Mouse (Mus musculus) heart, embryonic 12.5 days (tissue): ENCODE results near the gene Ptpn7. TPM values are rescaled to one million over a fixed set of nuclear protein-coding genes. Genes with fewer than 3 reads are reported as not detected.
A peak's percentile ranks its signal among the peaks of the same experiment; 100 is the strongest.

ENCODE experiments used
- ATAC-seq: fragments of 200-750 bp; cut with Nextera tagmentation; 2 replicates; pipeline ENCODE4 v1.8.0; 2017; ENCODE audit warnings: moderate TSS enrichment, moderate library complexity; ENCODE audit not compliant: insufficient number of reproducible peaks, low FRiP score
- H3K27ac ChIP-seq: fragments of 300-500 bp; sonication (generic); 2 replicates; pipeline ENCODE4 v1.5.1; 2016; ENCODE audit warnings: mild to moderate bottlenecking, moderate library complexity; ENCODE audit not compliant: poor library complexity, severe bottlenecking
- H3K27me3 ChIP-seq: fragments of 300-500 bp; sonication (generic); replicated peaks from 2 replicates; pipeline ENCODE4 v1.6.1; 2016; ENCODE audit warnings: mild to moderate bottlenecking, moderate library complexity
- H3K36me3 ChIP-seq: fragments of 300-500 bp; sonication (generic); 2 replicates; pipeline ENCODE4 v1.6.1; 2016; ENCODE audit warnings: mild to moderate bottlenecking, moderate library complexity
- H3K4me1 ChIP-seq: fragments of 300-500 bp; sonication (generic); replicated peaks from 2 replicates; pipeline ENCODE4 v1.6.1; 2016; ENCODE audit warnings: mild to moderate bottlenecking
- H3K4me2 ChIP-seq: fragments of 300-500 bp; sonication (generic); 2 replicates; pipeline ENCODE4 v1.6.1; 2016; ENCODE audit warnings: mild to moderate bottlenecking, moderate library complexity
- H3K4me3 ChIP-seq: fragments of 300-500 bp; sonication (generic); 2 replicates; pipeline ENCODE4 v1.5.1; 2016; ENCODE audit warnings: mild to moderate bottlenecking
- H3K9ac ChIP-seq: fragments of 300-500 bp; sonication (generic); 2 replicates; pipeline ENCODE4 v1.6.1; 2016; ENCODE audit warnings: mild to moderate bottlenecking, moderate library complexity
- H3K9me3 ChIP-seq: fragments of 300-500 bp; sonication (generic); replicated peaks from 2 replicates; pipeline ENCODE4 v1.6.1; 2016; ENCODE audit warnings: mild to moderate bottlenecking, moderate library complexity
- WGBS: fragments of 180-500 bp; shearing (Covaris S2); methylation state at CpG from one replicate; pipeline ENCODE4 v1.1.7; 2016; 5-methylcytosine and 5-hydroxymethylcytosine counted together
- polyA plus RNA-seq: library from polyadenylated mRNA; unstranded; fragments of >200 nt; fragmentation: Nextera tagmentation; extraction: Ambion mirVana; gene quantifications from 2 replicates; pipeline ENCODE4 v1.2.1, GENCODE M21; 2016

Ptpn7 gene
- polyA plus RNA-seq, 1 experiment from 2014 or later, result 1.4 TPM

DNA sequence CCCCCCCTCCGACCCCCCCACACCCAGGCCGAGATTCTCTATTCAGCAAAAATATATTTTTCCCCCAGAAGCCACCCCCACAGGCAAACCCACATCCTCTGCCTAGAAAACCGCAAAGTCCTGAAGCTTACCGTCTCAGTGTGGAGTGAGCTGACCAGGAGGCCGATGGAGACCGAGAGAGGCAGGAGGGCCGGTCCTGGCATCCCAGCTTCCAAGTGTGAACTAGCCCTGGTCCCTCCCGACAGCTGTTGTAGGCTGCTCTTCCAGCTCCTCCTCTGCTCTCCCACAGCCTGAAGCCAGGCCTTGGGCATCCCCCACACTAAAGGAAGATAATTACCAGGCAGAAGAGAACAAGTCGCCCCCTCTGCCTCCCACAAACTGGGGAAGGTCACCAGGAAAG lies 3.5 kb upstream of the Ptpn7 start:
- H3K9ac ChIP-seq, result no peak overlapping the region
- H3K4me1 ChIP-seq, result peaks cover 27% of the 10 kb centered on the region
- no peak overlapping the region for H3K4me2 ChIP-seq
- no peaks in the 10 kb centered on the region for H3K36me3 ChIP-seq
- no peak overlapping the region for H3K4me3 ChIP-seq
- H3K27ac ChIP-seq, result no peak overlapping the region
- H3K9me3 ChIP-seq, result no peaks in the 10 kb centered on the region
- 23% methylated on average over 9 of the region's 9 CpGs for WGBS
- peaks cover 72% of the 10 kb centered on the region for H3K27me3 ChIP-seq
- ATAC-seq, result no peak

DNA sequence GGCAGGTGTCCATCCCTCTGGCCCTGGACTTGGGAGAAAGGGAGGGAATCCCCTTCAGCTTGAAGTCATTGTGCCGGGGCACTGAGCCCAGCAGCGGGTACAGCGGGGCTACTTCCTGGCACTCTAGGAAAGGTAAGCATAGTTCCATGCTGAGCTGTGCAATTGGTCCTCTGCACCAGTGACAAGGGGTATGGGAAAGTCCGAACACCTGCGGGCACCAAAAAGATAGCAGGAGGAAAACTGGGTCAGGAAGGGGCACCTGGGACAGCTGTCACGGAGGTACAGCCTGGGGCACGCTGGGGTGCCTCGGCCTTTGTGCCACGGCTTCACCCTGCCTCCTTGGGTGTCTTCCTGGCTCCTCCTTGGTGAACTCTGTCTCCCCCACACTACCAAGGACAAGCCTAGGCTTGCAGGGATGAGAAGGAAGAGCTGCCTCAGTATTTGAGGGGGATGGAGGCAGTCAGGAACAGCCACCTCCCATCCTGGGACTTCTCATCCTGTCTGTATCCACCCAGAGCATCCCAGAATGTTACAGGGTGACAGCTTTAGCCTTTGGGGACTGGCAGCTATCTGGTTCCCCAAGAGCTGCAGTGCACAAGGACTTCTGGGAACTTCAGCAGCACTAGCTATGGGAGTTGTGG lies 2.8 kb upstream of the Ptpn7 start:
- no peaks in the 10 kb centered on the region for H3K9me3 ChIP-seq
- no peak for ATAC-seq
- peaks cover 73% of the 10 kb centered on the region for H3K27me3 ChIP-seq
- 65% methylated on average over 9 of the region's 9 CpGs for WGBS
- no peak overlapping the region for H3K4me2 ChIP-seq
- H3K4me1 ChIP-seq, result peaks cover 27% of the 10 kb centered on the region
- H3K9ac ChIP-seq, result no peak overlapping the region
- H3K27ac ChIP-seq, result no peak overlapping the region
- no peak overlapping the region for H3K4me3 ChIP-seq
- H3K36me3 ChIP-seq, result no peaks in the 10 kb centered on the region

DNA sequence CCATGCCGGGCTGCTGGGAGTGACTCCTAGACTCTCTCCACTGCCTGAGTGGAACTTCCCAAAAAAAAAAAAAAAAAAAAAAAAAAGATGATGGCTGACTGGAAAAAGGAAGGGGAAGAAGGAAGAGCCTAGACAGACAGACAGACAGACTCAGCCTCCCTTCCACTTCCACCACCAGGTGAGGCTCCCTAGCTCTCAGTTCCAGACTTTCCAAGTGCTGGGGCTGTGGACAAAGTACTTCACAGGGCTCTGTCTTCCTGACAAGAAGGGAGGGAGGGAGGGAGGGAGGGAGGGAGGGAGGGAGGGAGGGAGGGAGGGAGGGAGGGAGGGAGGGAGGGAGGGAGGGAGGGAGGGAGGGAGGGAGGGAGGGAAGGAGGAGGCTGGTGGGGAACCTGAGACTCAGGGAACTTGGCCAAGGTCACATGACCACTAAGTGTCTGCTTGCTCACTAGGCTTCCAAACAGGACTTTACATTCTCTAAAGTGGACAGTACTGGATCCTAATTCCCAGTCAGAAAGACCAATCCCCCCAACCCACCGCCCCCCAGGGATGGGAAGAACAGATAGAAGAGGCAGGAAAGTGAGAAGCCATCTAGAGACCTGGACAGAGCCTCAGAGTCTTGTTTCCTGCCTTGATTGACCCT lies 2.0 kb upstream of the Ptpn7 start:
- WGBS, result 74% methylated on average over 2 of the region's 2 CpGs
- Histone ChIP-seq H3K4me1 (peaks cover 27% of the 10 kb centered on the region), H3K27me3 (peaks cover 69% of the 10 kb centered on the region), H3K36me3 (no peaks in the 10 kb centered on the region), H3K4me3 (no peak overlapping the region), H3K4me2 (no peak overlapping the region), H3K9me3 (no peaks in the 10 kb centered on the region), H3K27ac (no peak overlapping the region), H3K9ac (no peak overlapping the region)
- no peak for ATAC-seq

DNA sequence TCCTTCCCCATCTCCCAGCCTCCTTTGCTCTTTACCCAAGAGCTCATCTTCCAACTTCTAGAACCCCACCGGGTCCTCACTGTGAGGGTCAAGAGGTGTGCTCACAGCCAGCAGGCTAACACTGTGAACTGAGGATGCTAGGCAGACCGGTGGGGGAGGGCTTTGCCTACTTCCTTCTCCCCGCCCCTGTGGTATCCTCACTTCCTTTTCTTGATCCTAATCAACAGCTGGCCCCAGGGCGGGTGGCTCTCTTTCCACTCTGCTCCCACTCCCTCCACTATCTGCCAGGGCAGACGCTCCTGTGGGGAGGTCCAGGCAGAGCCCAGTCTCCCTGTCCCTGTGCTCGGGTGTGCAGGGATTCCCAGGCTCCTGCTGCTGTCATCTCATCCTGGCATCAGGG lies 1.5 kb upstream of the Ptpn7 start:
- Histone ChIP-seq H3K4me1 (peaks cover 24% of the 10 kb centered on the region), H3K27ac (no peak overlapping the region), H3K36me3 (no peaks in the 10 kb centered on the region), H3K4me2 (no peak overlapping the region), H3K9me3 (no peaks in the 10 kb centered on the region), H3K4me3 (no peak overlapping the region), H3K9ac (no peak overlapping the region), H3K27me3 (peaks cover 63% of the 10 kb centered on the region)
- ATAC-seq, result 0 out of 2 replicates have a peak, but pooled peaks have one; percentile 5
- WGBS, result 20% methylated on average over 6 of the region's 6 CpGs

DNA sequence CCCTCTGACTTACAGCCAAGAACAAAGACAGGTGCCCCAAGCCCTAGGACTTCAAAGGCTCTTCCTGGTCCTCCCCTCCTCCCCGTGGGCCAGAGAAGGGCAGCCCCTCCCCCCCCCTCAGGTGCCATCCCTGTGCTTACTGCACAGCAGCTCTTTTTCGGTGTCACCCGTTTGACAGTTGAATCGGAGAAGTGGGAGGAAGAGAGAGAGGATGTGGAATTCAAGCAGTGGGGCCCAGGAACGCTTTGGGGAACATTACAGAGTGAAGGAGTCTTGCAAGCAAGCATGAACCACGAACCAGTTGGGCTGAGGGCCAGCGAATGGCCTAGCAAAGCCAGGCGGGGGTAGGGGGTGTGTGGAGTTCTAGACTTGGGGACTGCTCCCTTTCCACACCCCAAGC lies 940 bp upstream of the Ptpn7 start:
- ATAC-seq, result no peak
- Histone ChIP-seq H3K4me1 (peaks cover 24% of the 10 kb centered on the region), H3K9ac (no peak overlapping the region), H3K4me2 (no peak overlapping the region), H3K4me3 (no peak overlapping the region), H3K36me3 (no peaks in the 10 kb centered on the region), H3K27ac (no peak overlapping the region), H3K9me3 (no peaks in the 10 kb centered on the region), H3K27me3 (peaks cover 58% of the 10 kb centered on the region)
- 45% methylated on average over 8 of the region's 8 CpGs for WGBS

DNA sequence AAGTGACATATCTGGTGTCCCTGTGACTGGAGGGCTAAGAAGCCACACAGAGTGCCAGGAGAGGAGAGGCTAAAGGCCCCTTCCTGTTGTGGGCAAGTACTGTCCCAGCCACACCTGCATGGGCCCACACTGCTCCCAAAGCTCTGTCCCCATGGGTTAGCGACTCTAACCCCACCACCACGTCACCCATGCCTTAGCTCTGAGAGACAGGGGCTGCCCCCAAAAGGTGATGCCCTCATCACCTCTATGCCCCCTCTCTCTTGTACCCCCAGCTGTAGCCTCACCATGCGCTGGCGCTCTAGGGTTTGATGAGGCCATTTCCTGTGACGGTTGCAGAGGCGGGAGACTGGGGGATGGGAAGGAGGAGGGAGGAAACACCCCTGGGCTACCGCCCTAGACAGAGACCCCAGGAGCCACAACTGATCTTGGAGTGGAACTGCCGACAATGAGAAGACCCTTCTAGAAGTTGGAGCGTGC lies 431 bp downstream of the Ptpn7 start:
- H3K4me1 ChIP-seq, result peaks cover 24% of the 10 kb centered on the region
- H3K27ac ChIP-seq, result no peak overlapping the region
- no peaks in the 10 kb centered on the region for H3K36me3 ChIP-seq
- H3K4me3 ChIP-seq, result no peak overlapping the region
- no peak overlapping the region for H3K4me2 ChIP-seq
- WGBS, result 72% methylated on average over 9 of the region's 9 CpGs
- peaks cover 46% of the 10 kb centered on the region for H3K27me3 ChIP-seq
- H3K9me3 ChIP-seq, result no peaks in the 10 kb centered on the region
- no peak overlapping the region for H3K9ac ChIP-seq
- ATAC-seq, result 0 out of 2 replicates have a peak, but pooled peaks have one; percentile 10

DNA sequence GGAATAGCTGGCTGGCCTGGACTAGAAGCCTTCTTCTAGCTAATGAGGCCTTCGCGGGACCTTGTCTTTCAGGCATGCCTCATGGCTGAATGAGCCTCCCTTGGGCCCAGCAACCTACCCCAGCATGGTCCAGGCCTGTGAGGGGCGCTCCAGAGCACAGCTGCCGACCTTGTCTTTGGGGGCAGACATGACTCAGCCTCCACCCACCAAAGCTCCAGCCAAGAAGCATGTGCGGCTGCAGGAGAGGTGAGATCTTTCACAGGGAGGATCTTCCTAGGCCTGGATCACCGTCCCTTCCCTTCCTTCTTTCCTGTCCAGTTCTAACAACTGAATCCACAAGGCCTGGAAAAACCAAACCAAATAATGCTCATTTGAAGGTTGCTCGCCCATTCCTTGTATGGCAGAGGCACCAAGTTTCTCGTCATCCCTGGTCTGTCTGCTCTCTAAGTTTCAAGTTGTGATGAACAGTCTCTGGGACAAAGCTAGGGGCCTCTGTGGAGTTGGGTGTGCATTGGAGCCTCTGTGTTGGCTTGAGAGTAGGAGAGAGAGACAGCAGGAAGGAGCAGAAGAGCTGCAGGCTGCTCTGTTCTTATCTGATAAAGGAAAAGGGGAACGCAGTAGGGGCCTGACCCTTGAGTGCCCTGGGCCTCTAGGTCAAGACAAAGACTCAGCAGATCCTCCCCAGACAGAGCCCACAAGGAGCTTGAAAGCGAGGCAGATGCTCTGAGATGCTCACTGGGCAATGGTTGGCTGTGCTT lies 1.4 kb downstream of the Ptpn7 start:
- 70% methylated on average over 10 of the region's 10 CpGs for WGBS
- peaks cover 37% of the 10 kb centered on the region for H3K27me3 ChIP-seq

DNA sequence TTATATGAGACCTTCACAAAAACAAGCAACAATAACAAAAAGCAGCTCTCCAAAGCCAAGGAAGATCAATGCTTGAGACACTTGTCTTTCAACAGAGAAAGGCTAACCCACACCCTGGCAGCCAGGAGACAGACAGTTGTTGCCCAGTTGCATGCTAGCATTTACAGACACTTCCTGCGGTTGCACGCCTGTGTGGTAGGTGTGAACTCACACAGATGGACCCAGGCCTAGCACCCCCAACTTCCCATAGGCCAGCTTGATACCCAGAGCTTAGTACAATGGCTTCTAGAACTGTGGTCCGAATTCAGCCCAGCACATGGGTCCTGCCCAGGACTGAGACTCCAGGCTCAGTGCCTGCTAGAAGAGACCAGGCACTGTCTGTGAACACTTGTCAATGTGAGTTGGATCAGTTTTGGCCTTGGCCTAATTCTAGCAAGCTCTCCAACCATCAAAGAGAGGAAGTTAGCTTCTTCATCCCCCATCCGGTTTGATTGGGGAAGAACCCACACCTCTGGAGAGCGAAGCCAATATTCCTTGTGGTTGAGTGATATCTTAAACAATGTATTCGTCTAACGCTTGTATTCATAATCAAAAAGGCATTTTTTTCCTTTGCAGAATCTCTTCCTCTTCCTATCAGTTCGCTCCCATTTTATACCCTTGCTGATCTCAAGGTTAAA lies 2.7 kb downstream of the Ptpn7 start:
- H3K4me1 ChIP-seq, result peaks cover 24% of the 10 kb centered on the region
- H3K27ac ChIP-seq, result no peak overlapping the region
- WGBS, result 84% methylated on average over 8 of the region's 8 CpGs
- ATAC-seq, result no peak
- no peak overlapping the region for H3K4me3 ChIP-seq
- no peak overlapping the region for H3K9ac ChIP-seq
- H3K36me3 ChIP-seq, result no peaks in the 10 kb centered on the region
- no peak overlapping the region for H3K4me2 ChIP-seq
- H3K27me3 ChIP-seq, result peaks cover 23% of the 10 kb centered on the region
- H3K9me3 ChIP-seq, result no peaks in the 10 kb centered on the region

More for the DNA sequence above, 1.4 kb downstream of the Ptpn7 start:
- Histone ChIP-seq H3K4me3 (no peak overlapping the region), H3K4me1 (peaks cover 24% of the 10 kb centered on the region), H3K27ac (no peak overlapping the region), H3K4me2 (no peak overlapping the region), H3K36me3 (no peaks in the 10 kb centered on the region), H3K9ac (no peak overlapping the region), H3K9me3 (no peaks in the 10 kb centered on the region)
- no peak for ATAC-seq

DNA sequence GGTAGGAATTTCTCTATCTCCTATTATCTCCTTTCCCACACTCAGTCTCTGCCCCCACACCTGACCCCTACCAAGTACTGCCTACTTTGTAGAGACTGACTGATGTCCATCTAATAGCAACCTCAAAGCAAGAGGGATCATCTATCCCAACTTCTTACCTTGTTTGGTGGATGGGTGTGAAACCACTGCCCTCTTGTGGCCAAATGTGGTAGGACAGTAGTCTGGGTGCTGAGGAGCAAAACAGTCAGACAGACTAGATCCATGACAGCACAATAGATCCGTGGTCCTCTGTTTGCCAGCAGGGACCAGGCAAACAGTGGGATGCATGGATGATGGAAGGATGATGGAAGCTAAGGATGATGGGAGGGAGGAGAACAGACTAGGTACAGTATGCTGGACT lies 4.0 kb downstream of the Ptpn7 start:
- peaks cover 15% of the 10 kb centered on the region for H3K4me1 ChIP-seq
- no peak overlapping the region for H3K27ac ChIP-seq
- no peak overlapping the region for H3K9ac ChIP-seq
- WGBS, result 19% methylated on average over 1 of the region's 1 CpGs
- no peaks in the 10 kb centered on the region for H3K36me3 ChIP-seq
- no peaks in the 10 kb centered on the region for H3K9me3 ChIP-seq
- peaks cover 14% of the 10 kb centered on the region for H3K27me3 ChIP-seq
- ATAC-seq, result no peak
- H3K4me2 ChIP-seq, result no peak overlapping the region
- no peak overlapping the region for H3K4me3 ChIP-seq

DNA sequence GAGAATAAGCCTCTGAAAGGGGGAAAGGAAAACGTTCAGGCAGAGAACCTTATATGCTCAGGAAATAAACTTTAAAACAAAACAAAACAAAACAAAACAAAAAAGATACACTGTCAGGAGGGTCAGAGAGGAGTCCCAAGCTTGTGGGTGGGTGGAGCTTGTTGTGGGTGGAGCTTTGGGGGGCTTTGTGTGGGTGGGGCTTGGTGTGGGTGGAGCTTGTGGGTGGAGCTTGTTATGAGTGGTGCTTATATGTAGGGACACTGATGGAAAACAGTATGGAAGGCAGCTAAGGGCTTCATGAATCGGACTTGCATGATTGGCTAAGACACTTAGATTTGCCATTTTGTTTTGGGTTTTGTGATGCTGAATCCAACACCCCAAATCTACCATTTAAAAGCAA lies 7.4 kb downstream of the Ptpn7 start:
- Histone ChIP-seq H3K4me3 (no peak overlapping the region), H3K9ac (no peak overlapping the region), H3K4me2 (no peak overlapping the region), H3K36me3 (no peaks in the 10 kb centered on the region), H3K4me1 (no peaks in the 10 kb centered on the region), H3K9me3 (no peaks in the 10 kb centered on the region), H3K27me3 (peaks cover 31% of the 10 kb centered on the region), H3K27ac (no peak overlapping the region)
- ATAC-seq, result no peak
- 69% methylated on average over 2 of the region's 2 CpGs for WGBS

DNA sequence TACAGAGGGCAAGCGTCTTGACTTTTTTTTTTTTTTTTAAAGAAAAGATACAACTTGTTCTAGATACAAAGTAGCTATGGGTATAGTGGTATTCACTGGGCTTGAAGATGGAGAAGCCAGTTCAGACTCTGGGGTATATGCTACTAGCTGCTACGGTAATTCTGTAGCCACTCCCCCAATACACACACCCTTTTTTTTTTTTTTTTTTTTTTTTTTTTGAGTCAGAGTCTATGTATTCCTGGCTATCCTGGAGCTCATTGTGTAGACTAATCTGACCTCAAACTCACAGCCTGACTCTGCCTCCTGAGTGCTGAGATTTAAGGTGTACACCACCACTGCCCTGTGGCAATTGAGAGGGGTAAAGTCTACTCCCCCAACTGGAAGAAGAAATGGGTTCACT lies 10.0 kb downstream of the Ptpn7 start:
- WGBS, result 70% methylated on average over 2 of the region's 2 CpGs
- Histone ChIP-seq H3K9ac (no peak overlapping the region), H3K9me3 (no peaks in the 10 kb centered on the region), H3K36me3 (no peaks in the 10 kb centered on the region), H3K4me3 (no peak overlapping the region), H3K4me1 (peaks cover 3% of the 10 kb centered on the region; the same call in 1 of the 2 replicates), H3K27ac (no peak overlapping the region), H3K4me2 (no peak overlapping the region), H3K27me3 (peaks cover 27% of the 10 kb centered on the region)
- no peak for ATAC-seq
